Mouse (Mus musculus) ovary, adult 18-20 months (tissue): Measurements from ENCODE around the gene Galnt2.

Experiments
- DNase-seq: peaks from one replicate; pipeline ENCODE4 v3.0.0; 2022; ENCODE audit warnings: low spot score, mixed read lengths

Galnt2 gene

DNA sequence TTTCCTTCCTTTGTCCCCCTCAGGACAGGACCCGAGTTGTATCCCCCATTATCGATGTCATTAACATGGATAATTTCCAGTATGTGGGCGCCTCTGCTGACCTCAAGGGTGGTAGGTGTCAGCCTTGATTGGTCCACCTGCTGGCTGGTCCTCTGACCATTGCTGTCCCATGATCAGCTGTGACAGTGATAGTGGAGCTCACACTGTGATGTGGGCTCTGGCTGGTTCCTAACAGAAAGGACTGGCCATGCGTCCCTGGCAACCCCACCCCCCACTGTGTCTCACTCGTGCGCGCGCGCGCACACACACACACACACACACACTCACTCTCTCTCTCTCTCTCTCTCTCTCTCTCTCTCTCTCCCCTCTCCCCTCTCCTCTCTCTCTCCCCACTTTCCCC, 98.5 kb downstream of the Galnt2 start:
- DNase-seq: no peak

DNA sequence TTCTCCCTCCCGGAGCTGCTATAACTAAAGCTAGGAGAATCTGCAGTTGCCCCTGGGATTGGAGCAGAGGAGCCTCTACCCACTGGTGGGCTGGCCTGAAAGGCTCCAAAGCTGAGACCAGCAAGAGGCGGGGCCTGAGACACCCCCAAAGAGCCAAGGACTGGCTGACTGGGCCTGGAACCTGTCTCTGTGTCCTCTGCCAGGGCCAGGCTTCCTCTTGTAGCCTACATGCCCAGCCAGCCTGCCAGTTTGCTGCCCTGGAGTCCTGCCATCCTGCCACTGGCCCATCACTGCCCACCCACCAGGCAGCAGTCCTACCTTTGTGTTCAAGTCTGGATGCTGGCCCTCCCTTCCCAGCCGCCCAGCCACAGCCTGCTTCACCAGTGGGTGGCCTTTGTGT, 99.2 kb downstream of the Galnt2 start:
- no peak for DNase-seq

DNA sequence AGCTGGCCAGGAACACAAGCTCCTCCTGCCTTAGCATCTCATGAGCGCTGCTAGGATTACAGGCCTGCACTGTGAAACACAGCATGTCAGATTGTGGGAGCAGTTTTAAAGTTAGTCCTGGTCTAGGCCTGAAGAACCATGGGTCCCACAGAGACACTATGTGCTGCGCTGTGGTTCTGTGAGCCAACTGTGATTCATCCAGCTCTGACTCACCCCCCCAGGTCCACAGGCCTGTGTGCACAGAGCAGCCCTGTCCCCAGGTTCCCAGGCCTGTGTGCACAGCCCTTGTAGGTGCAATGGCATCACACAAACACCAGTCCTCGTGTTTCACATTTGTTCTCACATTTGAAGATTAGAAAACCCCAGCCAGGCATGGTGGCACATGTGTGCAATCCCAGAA, 99.9 kb downstream of the Galnt2 start:
- no peak for DNase-seq

DNA sequence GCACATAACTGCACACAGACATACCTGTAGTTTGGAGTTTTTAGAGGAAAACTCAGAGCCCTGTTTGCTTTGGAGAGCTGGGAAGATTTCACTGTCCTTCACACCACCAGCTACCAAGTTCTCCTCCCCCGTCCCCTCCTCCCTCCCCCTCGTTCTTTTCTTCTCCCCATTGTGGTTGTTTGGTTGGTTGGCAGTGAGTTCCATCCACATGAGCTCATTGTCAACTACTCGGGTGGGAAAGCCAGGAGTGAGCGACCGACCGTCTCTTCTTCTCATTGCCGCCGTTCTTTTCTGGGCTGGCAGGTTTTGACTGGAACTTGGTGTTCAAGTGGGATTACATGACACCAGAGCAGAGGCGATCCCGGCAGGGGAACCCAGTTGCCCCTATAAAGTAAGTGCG, 100.5 kb downstream of the Galnt2 start:
- no peak for DNase-seq

DNA sequence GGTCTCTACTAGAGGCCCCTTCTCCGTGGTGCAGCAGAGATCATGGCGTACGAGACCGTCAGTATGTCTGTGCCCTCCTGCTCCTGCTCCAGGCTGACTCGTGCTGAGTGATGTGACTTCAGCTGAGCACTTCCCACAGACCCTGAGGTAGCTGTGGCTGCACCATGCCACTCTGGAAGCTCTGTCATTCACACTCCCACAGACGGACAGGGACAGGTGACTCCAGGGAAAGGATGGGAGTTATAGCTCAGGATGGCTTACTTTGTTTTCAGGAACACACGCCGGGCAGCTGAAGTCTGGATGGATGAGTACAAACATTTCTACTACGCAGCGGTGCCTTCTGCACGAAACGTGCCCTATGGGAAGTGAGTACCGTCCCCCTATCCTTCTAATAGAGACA, 105.1 kb downstream of the Galnt2 start:
- no peak for DNase-seq

DNA sequence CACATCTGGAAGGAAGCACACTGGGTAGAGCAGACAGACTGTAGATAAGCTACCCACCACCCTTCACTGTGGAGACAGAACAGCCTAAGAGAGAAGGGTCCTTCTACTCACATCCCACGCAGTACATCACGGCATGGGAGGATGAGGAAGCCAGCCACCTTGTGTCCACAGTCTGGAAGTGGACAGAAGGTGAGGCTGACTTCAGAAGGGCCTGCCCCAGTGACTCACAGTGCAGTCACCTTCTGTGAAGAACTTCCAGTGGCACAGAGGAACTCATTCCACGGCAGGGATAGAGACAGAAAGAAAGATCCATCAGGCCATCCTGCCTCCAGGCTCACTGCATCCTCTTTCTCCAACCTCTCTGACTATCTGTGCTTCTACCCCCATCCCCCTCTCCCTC, 108.6 kb downstream of the Galnt2 start:
- no peak for DNase-seq

DNA sequence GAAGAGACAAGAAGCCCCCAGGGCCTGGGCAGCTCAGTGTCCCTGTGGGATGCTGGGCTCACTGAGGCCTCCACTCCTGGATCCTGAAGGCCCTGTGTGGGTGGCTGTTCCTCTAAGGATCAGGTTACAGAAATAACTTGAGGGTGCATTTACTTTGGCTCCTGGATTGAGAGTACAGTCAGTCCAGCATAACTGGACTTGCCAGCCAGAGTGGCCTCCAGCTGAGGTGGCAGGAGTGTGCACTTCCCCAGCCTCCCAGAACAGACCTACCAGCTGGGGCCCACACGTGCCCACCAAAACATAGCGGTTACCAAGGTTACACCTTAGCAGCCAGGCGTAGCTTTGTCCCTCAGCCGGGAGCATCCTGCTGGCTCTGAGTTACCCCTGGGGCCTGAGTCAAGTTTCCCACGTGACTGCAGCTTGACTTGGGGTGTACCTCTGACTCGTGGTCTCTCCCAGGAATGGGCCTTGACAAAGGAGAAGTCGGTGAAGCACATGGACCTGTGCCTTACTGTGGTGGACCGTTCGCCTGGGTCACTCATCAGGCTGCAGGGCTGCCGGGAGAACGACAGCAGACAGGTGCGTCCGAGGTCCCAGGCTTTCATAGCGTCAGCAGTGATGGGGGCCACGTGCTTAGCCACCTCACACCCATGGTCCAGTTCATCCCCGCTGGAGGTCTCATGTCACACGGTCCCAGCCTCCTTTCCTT, 109.3 kb downstream of the Galnt2 start:
- no peak for DNase-seq

DNA sequence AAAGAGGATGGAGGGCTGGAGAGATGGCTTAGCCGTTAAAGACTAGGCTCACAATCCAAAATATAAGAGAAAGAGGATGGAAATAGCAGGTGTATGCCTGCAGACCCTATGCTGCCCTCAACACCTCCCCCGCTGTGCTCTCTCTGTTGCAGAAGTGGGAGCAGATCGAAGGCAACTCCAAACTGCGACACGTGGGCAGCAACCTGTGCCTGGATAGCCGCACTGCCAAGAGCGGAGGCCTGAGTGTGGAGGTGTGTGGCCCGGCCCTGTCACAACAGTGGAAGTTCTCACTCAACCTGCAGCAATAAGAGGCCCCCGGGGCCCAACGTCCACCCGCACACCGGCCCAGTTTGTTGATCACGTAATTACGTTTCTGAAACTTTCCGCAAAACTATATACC, 112.0 kb downstream of the Galnt2 start:
- no peak for DNase-seq

DNA sequence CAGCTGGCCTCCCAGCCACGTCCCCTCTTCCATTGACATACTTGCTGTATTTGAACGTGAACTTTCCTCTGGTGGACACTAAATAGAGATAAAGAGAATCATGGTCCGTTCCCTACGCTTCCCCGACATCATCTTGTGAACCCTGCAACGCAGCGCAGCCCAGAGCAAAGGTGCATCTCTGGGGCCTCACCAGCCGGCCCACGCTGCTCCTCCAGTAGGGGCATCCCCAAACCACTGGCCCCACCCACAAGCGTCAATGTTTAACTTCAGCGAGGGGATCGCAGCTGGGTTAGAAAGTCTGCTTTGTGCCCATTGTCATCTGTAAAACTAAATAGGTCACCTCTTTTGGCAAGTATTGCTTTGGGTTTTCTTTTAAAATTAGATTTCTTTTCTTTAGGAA, 112.8 kb downstream of the Galnt2 start:
- no peak for DNase-seq

DNA sequence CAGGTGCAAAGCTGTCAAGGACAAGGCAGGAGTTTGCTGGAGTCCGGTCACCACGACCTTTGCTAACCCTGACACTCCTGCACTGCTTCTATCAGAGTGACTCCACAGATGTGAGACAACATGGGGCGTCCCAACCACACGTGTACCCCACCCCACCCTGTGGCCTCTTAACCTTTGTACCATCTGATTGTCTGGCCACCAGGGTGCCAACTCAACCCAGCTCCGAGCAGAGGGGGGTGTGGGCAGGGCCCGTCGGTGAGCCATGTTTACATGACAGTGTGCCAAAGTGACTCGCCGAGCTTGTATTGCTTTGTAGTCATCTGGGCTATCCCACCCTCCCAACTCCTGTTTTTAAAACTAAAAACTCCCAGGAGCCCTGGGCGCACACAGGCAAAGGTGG, 113.9 kb downstream of the Galnt2 start:
- no peak for DNase-seq

DNA sequence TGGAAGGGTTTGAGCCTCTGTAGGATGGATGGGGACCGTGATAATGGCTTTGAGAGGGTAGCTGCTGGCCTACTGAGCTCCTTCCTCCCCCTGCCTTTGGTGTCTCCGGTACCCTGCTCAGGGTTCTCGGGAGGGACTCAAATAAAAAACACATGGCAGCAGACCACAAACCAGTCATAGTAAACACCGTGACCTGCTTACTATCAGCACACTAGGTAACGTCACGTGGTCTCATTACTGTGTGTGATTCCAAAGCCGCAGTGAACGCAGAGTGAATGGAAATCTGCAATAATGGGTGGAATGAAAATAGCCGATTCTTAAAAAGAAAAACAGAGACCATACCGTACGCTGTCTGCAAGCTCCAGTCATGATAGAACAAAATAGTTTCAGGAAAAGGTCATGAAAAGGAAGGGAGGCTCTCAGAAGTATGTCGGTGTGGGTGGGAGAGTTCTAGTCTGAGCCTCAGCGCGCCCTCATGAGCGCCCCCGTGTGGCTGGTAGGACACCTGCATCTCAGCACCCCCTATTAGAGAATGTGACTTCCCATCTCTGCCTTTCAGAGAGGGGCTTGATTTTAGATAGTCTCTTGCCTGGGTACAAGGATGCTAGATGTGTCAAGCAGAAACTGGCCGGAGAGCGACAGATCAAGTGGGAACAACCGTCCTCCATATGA, 115.8 kb downstream of the Galnt2 start:
- no peak for DNase-seq

DNA sequence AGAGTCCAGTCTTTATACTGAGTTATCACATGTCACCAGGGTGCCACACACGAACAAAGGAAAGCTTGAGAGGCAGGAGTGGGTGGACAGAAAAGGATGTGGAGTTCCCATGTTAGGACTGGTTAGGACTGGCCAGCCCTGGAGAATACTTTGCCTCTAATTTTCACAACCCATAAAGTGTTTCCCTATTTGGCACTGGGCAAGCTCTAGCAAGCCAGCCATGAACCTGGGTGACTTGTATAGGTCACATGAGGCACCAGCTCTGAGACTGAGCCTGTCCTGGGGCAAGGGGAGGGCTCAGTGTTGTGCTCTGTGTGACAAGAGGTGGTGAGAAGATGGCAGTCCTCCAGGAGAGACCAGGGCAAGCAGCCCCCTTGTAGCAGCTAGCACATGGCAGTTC, 116.9 kb downstream of the Galnt2 start:
- DNase-seq: no peak

DNA sequence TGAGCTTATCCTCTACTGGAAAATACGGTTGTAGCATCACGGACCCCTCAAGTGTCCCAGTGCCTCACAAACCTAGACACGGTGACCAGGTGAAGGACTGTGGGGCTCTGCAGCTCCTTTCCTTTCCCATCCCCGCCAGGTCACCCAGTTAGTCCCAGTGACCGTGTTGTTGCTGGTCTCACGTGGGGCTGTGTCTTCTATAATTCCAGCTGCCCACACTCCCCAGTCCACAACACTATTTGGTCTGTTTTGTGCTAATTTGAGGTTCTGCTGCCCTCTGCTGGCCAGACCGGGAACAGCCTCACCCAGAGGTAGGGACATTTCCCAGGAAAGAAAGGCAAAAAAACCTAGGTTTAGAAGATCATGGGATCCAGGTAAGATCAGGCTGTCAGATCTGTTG, 118.5 kb downstream of the Galnt2 start:
- no peak for DNase-seq

DNA sequence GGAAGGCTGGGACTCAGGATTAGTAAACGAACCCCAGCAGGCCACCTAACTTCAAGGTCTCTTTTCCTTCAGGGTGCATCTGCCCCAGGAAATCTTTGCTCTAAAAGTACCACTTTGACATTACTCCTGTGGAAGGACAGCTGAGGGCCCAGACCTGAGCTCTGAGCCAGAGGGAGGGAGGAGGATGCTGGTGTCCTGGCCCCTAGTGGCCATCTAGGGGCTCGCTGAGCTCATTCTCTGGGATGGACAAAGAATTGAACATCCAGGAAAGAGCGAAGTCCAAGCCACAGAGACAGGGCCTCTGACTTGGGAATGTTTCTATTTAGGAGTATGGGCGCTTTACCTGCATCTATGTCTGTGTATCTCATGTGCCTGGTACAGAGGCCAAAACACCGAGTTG, 120.4 kb downstream of the Galnt2 start:
- no peak for DNase-seq

DNA sequence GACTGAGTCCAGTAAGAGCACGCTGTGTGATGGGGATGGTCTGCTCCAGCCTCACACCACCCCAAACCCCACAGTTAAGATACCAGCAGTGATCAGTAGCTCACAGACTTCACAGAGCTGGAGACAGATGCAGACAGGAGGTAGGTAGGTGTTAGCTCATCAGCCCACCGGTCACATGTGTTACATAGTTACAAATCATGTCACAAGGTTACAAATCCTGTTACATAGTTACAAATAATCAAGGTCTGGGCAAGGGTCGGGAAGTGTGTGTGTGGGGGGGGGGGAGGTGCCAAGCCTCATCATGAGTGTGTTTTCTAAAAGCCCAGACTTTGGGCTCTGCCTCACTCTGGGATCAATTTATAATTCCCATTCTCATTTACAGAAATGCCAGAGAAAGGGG, 129.7 kb downstream of the Galnt2 start:
- DNase-seq: no peak

DNA sequence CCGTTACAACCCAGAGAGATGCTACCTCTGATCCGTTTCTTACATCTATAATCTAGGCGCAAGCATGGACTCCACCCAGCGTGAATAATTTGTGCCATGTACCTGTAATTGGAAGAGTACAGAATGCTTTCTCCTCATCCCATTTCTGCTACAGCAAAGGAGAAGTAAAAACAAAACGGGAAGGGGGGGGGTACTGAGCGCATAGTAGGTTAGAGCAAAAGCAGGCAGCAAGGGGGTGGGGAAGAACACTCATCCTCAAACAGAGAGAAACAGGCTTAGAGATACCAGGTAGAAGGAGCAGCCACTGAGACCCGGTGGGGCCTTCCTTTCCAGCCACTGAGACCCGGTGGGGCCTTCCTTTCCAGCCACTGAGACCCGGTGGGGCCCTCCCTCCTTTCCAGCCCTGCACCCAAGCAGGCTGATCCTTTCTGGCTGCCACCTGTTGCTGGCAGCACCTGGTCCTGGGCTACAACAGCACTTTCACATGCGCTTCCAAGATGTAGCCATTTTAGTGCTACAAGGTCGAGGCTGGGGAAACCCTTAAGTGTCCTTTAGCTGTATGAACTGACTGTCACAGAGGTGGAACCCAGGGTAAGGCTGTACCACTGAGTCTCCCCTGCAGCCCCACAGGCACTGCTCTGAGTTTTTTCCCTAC, 130.7 kb downstream of the Galnt2 start:
- DNase-seq: no peak

DNA sequence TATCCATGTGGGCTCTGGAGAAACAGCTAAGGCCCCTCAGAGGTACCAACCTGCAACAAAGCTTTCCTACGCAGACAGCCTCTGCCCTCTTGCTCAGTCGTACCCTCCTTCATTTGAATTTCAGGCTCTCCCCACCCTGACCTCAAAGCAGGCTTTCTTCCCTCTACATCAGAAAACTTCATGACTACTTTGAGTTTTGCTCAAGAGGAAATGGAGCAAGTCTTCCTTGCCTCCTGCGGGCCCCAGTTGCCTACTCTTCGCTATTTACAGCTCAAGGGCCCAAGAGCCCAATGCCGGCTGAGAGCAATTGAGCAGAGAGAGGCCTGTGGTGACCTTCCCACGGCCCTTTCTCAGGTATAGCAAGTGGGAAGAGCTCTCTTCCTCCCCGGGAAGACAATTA, 131.4 kb downstream of the Galnt2 start:
- no peak for DNase-seq

DNA sequence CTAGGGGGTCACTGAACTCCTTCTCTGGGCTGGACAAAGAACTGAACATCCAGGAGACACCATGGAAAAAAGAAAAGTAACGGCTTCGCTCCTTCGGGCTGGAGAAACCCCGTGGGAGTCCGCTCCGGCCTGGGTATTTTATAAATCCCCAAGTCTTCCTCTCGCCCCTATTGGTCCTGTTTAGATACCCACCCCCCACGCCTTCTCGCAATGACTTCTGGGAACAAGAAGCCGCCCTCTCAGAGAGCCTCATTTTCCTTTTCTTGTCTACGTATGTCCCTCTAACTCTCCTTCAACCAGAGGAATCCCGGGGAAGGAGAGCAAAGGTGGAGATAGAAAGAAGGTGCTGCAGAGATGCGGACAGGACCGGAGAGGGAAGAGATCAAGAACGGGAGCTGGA, 132.1 kb downstream of the Galnt2 start:
- no peak for DNase-seq

DNA sequence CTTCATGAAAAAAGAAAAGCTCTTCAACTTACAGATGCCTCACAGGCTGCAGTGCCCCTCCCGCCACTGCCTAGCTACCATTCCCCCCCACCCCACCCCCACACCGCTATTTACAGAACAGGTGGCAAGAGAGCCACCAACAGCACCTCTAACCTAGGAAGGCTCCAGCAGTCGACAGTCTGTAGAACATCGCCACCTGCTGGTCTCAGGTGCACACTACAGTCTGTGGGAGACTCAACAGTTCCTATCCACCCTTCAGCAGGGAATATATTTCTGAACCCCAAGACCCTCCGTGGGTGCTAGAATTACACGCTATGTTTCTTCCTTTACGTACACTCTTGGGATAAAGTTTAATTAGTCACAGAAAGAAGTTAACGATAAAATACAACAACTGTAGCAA, 137.0 kb downstream of the Galnt2 start:
- no peak for DNase-seq

DNA sequence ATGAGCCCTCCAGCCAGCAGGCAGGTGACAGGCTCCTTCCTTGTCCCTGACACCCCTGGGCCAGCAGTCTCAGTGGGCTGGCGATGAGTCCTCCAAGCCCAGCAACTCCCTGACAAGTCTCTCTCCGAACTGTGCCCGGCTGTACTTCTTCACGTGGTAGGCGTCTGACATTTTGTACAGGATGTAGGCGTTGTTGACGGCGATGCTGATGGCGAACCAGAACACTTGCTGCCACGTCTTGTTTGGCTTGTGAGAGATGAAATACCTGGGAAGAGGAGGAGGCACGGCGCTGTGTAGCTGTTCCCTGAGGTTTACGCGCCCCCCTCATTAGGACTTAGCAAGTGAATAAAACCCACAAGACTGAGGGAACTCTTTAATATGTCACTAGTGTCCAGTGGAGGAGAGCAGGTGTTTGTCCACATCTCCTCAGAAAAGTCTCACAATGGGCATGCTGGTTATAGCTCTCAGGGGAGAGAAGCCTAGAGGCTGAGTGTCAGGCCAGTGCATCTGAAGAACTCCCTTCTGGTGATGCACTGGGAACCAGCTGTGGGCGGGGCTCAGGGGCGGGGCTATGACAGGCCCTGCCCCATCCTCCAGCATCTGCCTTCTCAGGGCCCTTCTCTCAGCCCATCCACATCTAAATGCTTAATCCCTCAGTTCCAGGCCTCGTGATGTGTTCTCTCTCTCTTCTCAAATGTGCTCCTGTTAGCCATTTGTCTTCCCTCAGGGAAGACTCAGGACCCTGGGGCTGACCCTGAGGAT, 139.4 kb downstream of the Galnt2 start:
- no peak for DNase-seq

DNA sequence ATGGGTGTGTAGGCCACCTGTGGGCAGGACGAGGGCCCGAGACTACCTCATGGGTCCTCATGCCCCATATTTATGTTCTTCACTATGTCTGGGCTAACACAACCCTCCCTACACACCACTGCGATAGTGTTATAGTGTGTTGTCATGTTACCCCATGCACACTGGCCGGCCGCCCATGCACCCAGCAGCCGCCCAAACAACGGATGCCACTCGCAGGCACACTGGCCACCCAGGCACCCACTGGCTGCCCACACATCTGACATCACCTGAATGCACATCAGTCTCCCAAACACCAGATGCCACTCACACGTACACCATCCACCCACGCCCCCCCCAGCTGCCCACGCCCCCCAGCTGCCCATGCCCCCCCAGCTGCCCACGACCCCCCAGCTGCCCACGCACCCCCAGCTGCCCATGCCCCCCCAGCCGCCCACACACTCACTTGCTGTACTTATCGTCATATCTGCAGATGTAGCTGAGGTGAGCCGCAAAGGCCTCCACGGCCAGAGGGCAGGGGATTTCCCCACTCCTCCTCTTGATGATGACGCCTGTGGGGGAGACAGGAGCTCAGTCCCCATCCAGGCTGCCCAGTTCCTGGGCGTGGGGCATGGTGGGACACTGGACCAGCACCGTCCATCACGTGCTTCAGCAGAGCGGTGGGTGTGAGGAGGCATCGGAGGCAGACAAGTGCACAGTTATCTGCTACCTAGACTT, 140.4 kb downstream of the Galnt2 start:
- DNase-seq: no peak

DNA sequence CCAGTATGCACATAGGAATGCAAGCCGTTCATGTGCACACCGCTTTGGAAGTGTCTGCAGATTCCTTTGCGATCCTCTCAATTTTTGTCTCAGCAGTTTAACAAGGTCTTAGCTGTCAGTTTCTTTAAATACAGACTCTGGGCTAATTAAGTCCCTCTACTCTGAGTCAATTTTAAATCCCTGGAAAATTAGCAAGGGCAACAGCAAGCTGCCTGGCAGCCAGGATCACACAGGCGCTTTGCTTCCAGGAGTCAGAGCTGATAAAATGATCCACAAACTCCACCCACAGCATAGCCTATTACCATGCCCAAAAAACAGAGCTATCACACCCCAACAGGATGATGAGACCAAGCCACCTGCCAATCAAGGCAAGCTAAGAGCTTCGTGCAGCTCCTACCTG, 142.6 kb downstream of the Galnt2 start:
- DNase-seq: no peak
